Mouse (Mus musculus): ENCODE data around the gene Gm4763. TPM values are rescaled to one million over a fixed set of nuclear protein-coding genes. Genes with fewer than 3 reads are reported as not detected.

Gene Gm4763
- total and polyA plus RNA-seq, 3 experiments: not detected

DNA sequence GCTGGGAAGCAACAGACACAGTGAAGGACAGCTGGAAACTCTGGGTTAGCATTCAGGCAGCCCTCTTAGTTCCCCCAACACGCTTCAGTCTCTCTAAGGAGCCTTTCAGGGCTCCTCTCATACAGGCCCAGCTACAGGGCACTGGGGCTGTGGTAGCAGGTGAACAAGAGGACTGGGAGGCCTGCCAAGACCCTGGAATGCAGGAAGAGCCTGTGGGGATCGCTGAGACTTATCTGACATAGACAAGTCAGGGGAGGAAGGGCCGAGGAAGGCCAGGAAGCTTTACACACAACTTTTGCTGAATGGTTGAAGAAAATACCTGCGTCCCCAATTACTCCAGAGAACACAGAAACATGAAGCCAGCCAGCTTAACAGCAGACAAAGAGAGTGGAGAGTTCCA is 24.0 kb upstream of the Gm4763 start:
- H3K4me1 ChIP-seq (ENCODE audit: control insufficient read depth in 1 of 2, insufficient read depth in 2 of 2, low read length in 2 of 2): no peaks in the 10 kb centered on the region
- H3K9ac ChIP-seq (ENCODE audit: control insufficient read depth, low read depth, low read length, poor library complexity, severe bottlenecking): no peak overlapping the region
- TF ChIP-seq SMC3 (IDR thresholded peaks at IDR 0.05; ENCODE audit: low read depth, low read length): no peak
- TF ChIP-seq JUND (IDR thresholded peaks at IDR 0.05; ENCODE audit: low read depth, low read length): no peak
- TF ChIP-seq RAD21 (IDR thresholded peaks at IDR 0.05; ENCODE audit: low read depth, low read length): no peak
- no peak for TF ChIP-seq POLR2AphosphoS2 (IDR thresholded peaks at IDR 0.05; ENCODE audit: low read length)
- TF ChIP-seq RCOR1 (IDR thresholded peaks at IDR 0.05; ENCODE audit: low read depth, low read length): no peak
- TF ChIP-seq MAFK (IDR thresholded peaks at IDR 0.05; ENCODE audit: borderline replicate concordance, low read depth, low read length): no peak
- no peak for TF ChIP-seq ZKSCAN1 (IDR thresholded peaks at IDR 0.05; ENCODE audit: low read depth, low read length)
- TF ChIP-seq GATA1 (IDR thresholded peaks at IDR 0.05; ENCODE audit: low read depth, low read length): no peak
- TF ChIP-seq MAX (IDR thresholded peaks at IDR 0.05; ENCODE audit: low read length): no peak
- no peak for TF ChIP-seq UBTF (IDR thresholded peaks at IDR 0.05; ENCODE audit: borderline replicate concordance, insufficient read depth, low read depth, low read length)
- no peak for TF ChIP-seq ELF1 (IDR thresholded peaks at IDR 0.05; ENCODE audit: low read depth, low read length)
- TF ChIP-seq CHD2 (IDR thresholded peaks at IDR 0.05; ENCODE audit: low read length): no peak
- TF ChIP-seq CTCF (IDR thresholded peaks at IDR 0.05 in 2 of 3, conservative IDR thresholded peaks at IDR 0.05 in 1 of 3; ENCODE audit: control insufficient read depth in 1 of 3, insufficient read depth in 1 of 3, low read depth in 2 of 3, low read length in 3 of 3, poor library complexity in 1 of 3, severe bottlenecking in 1 of 3): no peak
- H3K9me3 ChIP-seq (replicated peaks; ENCODE audit: insufficient read depth, low read length): no peaks in the 10 kb centered on the region
- H3K79me2 ChIP-seq (ENCODE audit: control insufficient read depth, insufficient read depth, low read length, poor library complexity): no peaks in the 10 kb centered on the region
- H3K4me3 ChIP-seq (ENCODE audit: control insufficient read depth in 1 of 2, insufficient read depth in 1 of 2, low read depth in 2 of 2, low read length in 2 of 2): no peak overlapping the region
- H3K27ac ChIP-seq (ENCODE audit: control insufficient read depth, low read depth, low read length): no peak overlapping the region
- DNase-seq (ENCODE audit: low read depth, low spot score): no peak
- H3K27me3 ChIP-seq (ENCODE audit: control insufficient read depth in 1 of 2, insufficient read depth in 2 of 2, low read length in 2 of 2): no peaks in the 10 kb centered on the region; a peak in 1 of 4 replicates
- H3K36me3 ChIP-seq (ENCODE audit: control insufficient read depth in 1 of 2, insufficient read depth in 2 of 2, low read length in 2 of 2): no peaks in the 10 kb centered on the region

DNA sequence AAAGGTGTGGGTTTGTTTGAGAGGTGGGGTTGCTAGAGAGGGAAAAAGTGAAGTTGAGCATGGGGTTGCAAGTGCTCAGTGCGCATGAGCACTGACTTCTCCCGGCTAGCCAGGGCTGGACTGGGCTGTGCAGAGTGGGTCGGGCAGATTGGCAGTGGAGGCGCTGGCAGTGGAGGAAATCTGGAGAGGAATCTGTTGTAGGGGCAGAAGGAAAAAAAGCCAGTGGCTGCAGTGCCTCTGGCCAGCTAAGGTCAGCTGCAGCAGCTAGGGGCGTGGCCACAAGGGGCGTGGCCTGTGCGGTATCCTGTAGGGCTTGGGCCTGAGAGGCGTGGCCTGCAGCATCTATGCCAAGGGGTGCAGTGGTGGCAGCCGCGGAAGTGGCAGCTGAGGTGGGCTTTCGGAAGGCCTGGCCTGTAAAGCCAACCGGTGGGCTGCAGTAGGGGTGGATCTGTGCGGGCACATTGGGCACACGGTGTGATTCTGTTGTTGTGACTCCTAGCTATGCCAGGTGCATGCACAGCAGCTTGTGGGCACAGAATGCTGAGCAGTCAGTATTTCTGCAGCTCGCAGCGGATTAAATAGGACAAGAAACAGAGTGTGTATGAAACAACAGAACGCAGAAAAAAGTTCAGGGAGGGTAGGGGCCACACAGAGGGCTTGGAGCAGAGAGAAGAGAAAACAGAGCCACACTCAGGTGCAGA is 9.4 kb upstream of the Gm4763 start:
- no peaks in the 10 kb centered on the region; a peak in 3 of 4 replicates for H3K27me3 ChIP-seq (ENCODE audit: control insufficient read depth in 1 of 2, insufficient read depth in 2 of 2, low read length in 2 of 2)
- no peaks in the 10 kb centered on the region for H3K79me2 ChIP-seq (ENCODE audit: control insufficient read depth, insufficient read depth, low read length, poor library complexity)
- H3K36me3 ChIP-seq (ENCODE audit: control insufficient read depth in 1 of 2, insufficient read depth in 2 of 2, low read length in 2 of 2): no peaks in the 10 kb centered on the region
- no peak overlapping the region for H3K9ac ChIP-seq (ENCODE audit: control insufficient read depth, low read depth, low read length, poor library complexity, severe bottlenecking)
- H3K9me3 ChIP-seq (replicated peaks; ENCODE audit: insufficient read depth, low read length): no peaks in the 10 kb centered on the region
- no peak overlapping the region for H3K27ac ChIP-seq (ENCODE audit: control insufficient read depth, low read depth, low read length)
- TF ChIP-seq MYC (IDR thresholded peaks at IDR 0.05; ENCODE audit: low read depth, low read length): no peak
- no peak for TF ChIP-seq ZC3H11A (IDR thresholded peaks at IDR 0.05; ENCODE audit: low read depth, low read length)
- no peak for TF ChIP-seq RCOR1 (IDR thresholded peaks at IDR 0.05; ENCODE audit: low read depth, low read length)
- H3K4me1 ChIP-seq (ENCODE audit: control insufficient read depth in 1 of 2, insufficient read depth in 2 of 2, low read length in 2 of 2): no peaks in the 10 kb centered on the region
- H3K4me3 ChIP-seq (ENCODE audit: control insufficient read depth in 1 of 2, insufficient read depth in 1 of 2, low read depth in 2 of 2, low read length in 2 of 2): no peak overlapping the region
- no peak for DNase-seq (ENCODE audit: low read depth, low spot score)

DNA sequence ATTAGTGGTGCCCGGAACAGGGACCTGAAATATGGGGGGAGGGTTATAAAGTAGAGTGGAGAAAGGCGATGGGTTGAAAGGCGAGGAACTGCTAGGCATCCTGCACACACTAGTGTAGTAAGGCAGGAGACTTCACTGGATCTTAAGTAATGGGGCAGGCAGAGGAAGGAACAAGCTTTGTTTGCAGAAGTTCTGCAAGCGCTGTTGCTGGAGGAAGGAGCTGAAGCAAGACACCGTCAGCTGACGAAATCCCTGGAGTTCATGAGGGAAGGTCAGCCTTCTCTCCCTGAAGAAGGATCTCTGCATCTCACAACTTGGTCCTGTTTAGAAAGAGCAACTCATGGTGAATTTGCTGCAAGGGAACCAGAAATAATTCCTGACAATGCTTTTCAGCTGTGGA is 11.7 kb downstream of the Gm4763 start:
- Histone ChIP-seq H3K36me3 (ENCODE audit: control insufficient read depth in 1 of 2, insufficient read depth in 2 of 2, low read length in 2 of 2) (no peaks in the 10 kb centered on the region), H3K4me3 (ENCODE audit: control insufficient read depth in 1 of 2, insufficient read depth in 1 of 2, low read depth in 2 of 2, low read length in 2 of 2) (no peak overlapping the region), H3K79me2 (ENCODE audit: control insufficient read depth, insufficient read depth, low read length, poor library complexity) (no peaks in the 10 kb centered on the region), H3K9me3 (replicated peaks; ENCODE audit: insufficient read depth, low read length) (no peaks in the 10 kb centered on the region), H3K4me1 (ENCODE audit: control insufficient read depth in 1 of 2, insufficient read depth in 2 of 2, low read length in 2 of 2) (no peaks in the 10 kb centered on the region), H3K9ac (ENCODE audit: control insufficient read depth, low read depth, low read length, poor library complexity, severe bottlenecking) (no peak overlapping the region), H3K27me3 (ENCODE audit: control insufficient read depth in 1 of 2, insufficient read depth in 2 of 2, low read length in 2 of 2) (no peaks in the 10 kb centered on the region; a peak in 1 of 4 replicates), H3K27ac (ENCODE audit: control insufficient read depth, low read depth, low read length) (no peak overlapping the region)
- TF ChIP-seq MYC (IDR thresholded peaks at IDR 0.05; ENCODE audit: low read depth, low read length) (no peak), CHD2 (IDR thresholded peaks at IDR 0.05; ENCODE audit: low read length) (no peak), MYB (IDR thresholded peaks at IDR 0.05; ENCODE audit: low read depth, low read length) (no peak), ZC3H11A (IDR thresholded peaks at IDR 0.05; ENCODE audit: low read depth, low read length) (no peak), SMC3 (IDR thresholded peaks at IDR 0.05; ENCODE audit: low read depth, low read length) (no peak), E2F4 (IDR thresholded peaks at IDR 0.05; ENCODE audit: borderline replicate concordance, low read depth, low read length) (no peak), UBTF (IDR thresholded peaks at IDR 0.05; ENCODE audit: borderline replicate concordance, insufficient read depth, low read depth, low read length) (no peak), GABPA (IDR thresholded peaks at IDR 0.05; ENCODE audit: low read depth, low read length) (no peak), BHLHE40 (IDR thresholded peaks at IDR 0.05; ENCODE audit: borderline replicate concordance, low read depth, low read length) (no peak), TAL1 (IDR thresholded peaks at IDR 0.05; ENCODE audit: low read length) (no peak), ZNF384 (IDR thresholded peaks at IDR 0.05; ENCODE audit: low read depth, low read length) (no peak), JUND (IDR thresholded peaks at IDR 0.05; ENCODE audit: low read depth, low read length) (no peak), EP300 (IDR thresholded peaks at IDR 0.05; ENCODE audit: low read depth in 1 of 2, low read length in 2 of 2) (no peak), USF1 (IDR thresholded peaks at IDR 0.05; ENCODE audit: low read depth, low read length) (no peak), MAZ (IDR thresholded peaks at IDR 0.05; ENCODE audit: low read depth, low read length) (no peak), MEF2A (IDR thresholded peaks at IDR 0.05; ENCODE audit: extremely low read depth, insufficient replicate concordance, low read depth, low read length, poor library complexity, severe bottlenecking) (no peak)
- no peak for DNase-seq (ENCODE audit: low read depth, low spot score)
